Mouse (Mus musculus): ENCODE measurements around the gene Ap5z1.

- TF ChIP-seq CTCF (IDR thresholded peaks at IDR 0.05; ENCODE audit: low read depth) (no peak), EP300 (IDR thresholded peaks at IDR 0.05; ENCODE audit: low read depth) (no peak)
Observed at GRCm38 (mm10) chr5:142509141-142510060, 45.7 kb downstream of the Ap5z1 start.

Measured in liver, postnatal 0 days (tissue).